Mouse (Mus musculus): Measurements from ENCODE around the gene Prkg1.
A peak's percentile ranks its signal among the peaks of the same experiment; 100 is the strongest.

Gene Prkg1

GRCm38 (mm10) chr19:31147457-31147856 lies 617.4 kb downstream of the Prkg1 start:
- DNase-seq (ENCODE audit: low spot score), result peak; percentile 24

GRCm38 (mm10) chr19:31146156-31146555 lies 618.7 kb downstream of the Prkg1 start:
- DNase-seq (ENCODE audit: low spot score), result no peak

- DNase-seq (ENCODE audit: low spot score), result no peak
Measured at GRCm38 (mm10) chr19:31141905-31142304, 622.9 kb downstream of the Prkg1 start.

- DNase-seq (ENCODE audit: low spot score), result no peak
Measured at GRCm38 (mm10) chr19:31136316-31136715, 628.5 kb downstream of the Prkg1 start.

- DNase-seq (ENCODE audit: low spot score), result no peak
Measured at GRCm38 (mm10) chr19:31132614-31133013, 632.2 kb downstream of the Prkg1 start.

- no peak for DNase-seq (ENCODE audit: low spot score)
Measured at GRCm38 (mm10) chr19:31124628-31125027, 640.2 kb downstream of the Prkg1 start.

GRCm38 (mm10) chr19:31114690-31115089 lies 650.1 kb downstream of the Prkg1 start:
- no peak for DNase-seq (ENCODE audit: low spot score)

- no peak for DNase-seq (ENCODE audit: low spot score)
Measured at GRCm38 (mm10) chr19:31106835-31107554, 657.8 kb downstream of the Prkg1 start.

- no peak for DNase-seq (ENCODE audit: low spot score)
Measured at GRCm38 (mm10) chr19:31106036-31106435, 658.8 kb downstream of the Prkg1 start.

GRCm38 (mm10) chr19:31104764-31105163 lies 660.1 kb downstream of the Prkg1 start:
- DNase-seq (ENCODE audit: low spot score), result no peak

GRCm38 (mm10) chr19:31099369-31099768 lies 665.5 kb downstream of the Prkg1 start:
- DNase-seq (ENCODE audit: low spot score), result no peak

- no peak for DNase-seq (ENCODE audit: low spot score)
Measured at GRCm38 (mm10) chr19:31097857-31098256, 667.0 kb downstream of the Prkg1 start.

GRCm38 (mm10) chr19:31083761-31084160 lies 681.1 kb downstream of the Prkg1 start:
- peak; percentile 27 for DNase-seq (ENCODE audit: low spot score)

- DNase-seq (ENCODE audit: low spot score), result peak; percentile 100
Measured at GRCm38 (mm10) chr19:31082662-31083429, 682.0 kb downstream of the Prkg1 start, which contains the start of gene Cstf2t. TSS of gene Cstf2t (plus strand) at chr19:31082837.

- no peak for DNase-seq (ENCODE audit: low spot score)
Measured at GRCm38 (mm10) chr19:31082226-31082625, 682.6 kb downstream of the Prkg1 start.

GRCm38 (mm10) chr19:31078241-31078640 lies 686.6 kb downstream of the Prkg1 start:
- DNase-seq (ENCODE audit: low spot score), result no peak

- DNase-seq (ENCODE audit: low spot score), result no peak
Measured at GRCm38 (mm10) chr19:31076106-31076505, 688.7 kb downstream of the Prkg1 start.

- no peak for DNase-seq (ENCODE audit: low spot score)
Measured at GRCm38 (mm10) chr19:31074717-31075063, 690.1 kb downstream of the Prkg1 start.

GRCm38 (mm10) chr19:31073959-31074716 lies 690.7 kb downstream of the Prkg1 start:
- no peak for DNase-seq (ENCODE audit: low spot score)

- no peak for DNase-seq (ENCODE audit: low spot score)
Measured at GRCm38 (mm10) chr19:31065206-31065781, 699.5 kb downstream of the Prkg1 start.

GRCm38 (mm10) chr19:31064740-31065139 lies 700.1 kb downstream of the Prkg1 start:
- no peak for DNase-seq (ENCODE audit: low spot score)

- DNase-seq (ENCODE audit: low spot score), result no peak
Measured at GRCm38 (mm10) chr19:31046601-31047000, 718.2 kb downstream of the Prkg1 start.
